Mouse (Mus musculus) cortical plate, adult 2 months (tissue): ENCODE measurements at regions not wholly inside any gene's neighbourhood (a gene's known extent, or its start where the extent isn't known, plus 50 kb on each side); places are given as distances from the start of the nearest gene placed in this dataset.

ENCODE experiments used
- H3K27ac ChIP-seq: fragments of 200-500 bp; 2 replicates; pipeline ENCODE4 v1.5.1; 2012; ENCODE audit warnings: low read length, control low read depth, inconsistent platforms; ENCODE audit not compliant: insufficient read depth
- H3K4me1 ChIP-seq: fragments of 200-500 bp; 2 replicates; pipeline ENCODE4 v1.6.1; 2011; ENCODE audit warnings: low read length; ENCODE audit not compliant: control insufficient read depth, insufficient read depth
- H3K4me3 ChIP-seq: fragments of 200-500 bp; 2 replicates; pipeline ENCODE4 v1.5.1; 2011; ENCODE audit warnings: mild to moderate bottlenecking, low read length, control low read depth; ENCODE audit not compliant: insufficient read depth
- CTCF ChIP-seq: fragments of 200-500 bp; IDR thresholded peaks from 2 replicates; pipeline ENCODE4 v1.5.1; 2011; ENCODE audit warnings: mild to moderate bottlenecking, control low read depth, low read length; ENCODE audit not compliant: insufficient read depth; ENCODE audit errors: extremely low read depth
- POLR2A ChIP-seq: fragments of 200-500 bp; IDR thresholded peaks from 2 replicates; pipeline ENCODE4 v1.6.1; 2011; ENCODE audit warnings: mild to moderate bottlenecking, low read length, control low read depth; ENCODE audit not compliant: insufficient read depth; ENCODE audit errors: extremely low read depth

DNA sequence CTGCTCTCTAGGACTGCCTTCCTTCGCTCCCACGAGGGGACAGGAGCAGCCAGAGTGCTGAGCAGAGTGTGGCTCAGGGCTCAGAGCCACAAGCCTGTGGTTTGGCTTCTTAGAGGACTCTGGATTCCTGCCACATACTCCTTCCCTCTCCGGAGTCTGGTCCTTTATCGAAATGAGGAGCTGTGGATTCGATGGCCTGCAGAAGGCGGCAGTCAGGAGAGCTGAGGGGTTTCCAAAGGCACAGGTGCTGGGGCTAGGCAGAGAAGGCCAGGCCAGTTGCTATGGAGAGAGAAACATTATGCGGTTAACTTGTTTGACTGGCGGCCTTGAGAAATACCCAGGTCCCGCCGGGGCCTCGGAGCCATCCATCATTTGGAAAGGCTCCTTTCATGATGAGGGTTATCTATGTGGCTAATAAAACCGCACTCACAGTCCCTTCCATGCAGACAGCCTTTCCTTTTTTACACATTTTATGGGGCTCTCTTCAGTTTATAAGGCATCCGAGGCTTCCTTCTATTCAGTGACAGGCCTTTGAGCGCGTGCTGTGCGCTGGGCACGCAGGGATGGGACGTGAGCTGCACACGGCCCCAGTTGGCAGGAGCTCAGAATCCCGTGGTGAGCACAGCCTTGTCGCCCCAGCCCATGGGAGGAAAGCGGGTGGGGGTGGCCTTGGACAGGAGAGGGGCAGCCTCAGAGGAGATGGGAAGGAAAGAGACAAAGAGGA, 61.2 kb upstream of the Gjb5 start:
- Histone ChIP-seq H3K27ac (no peak overlapping the region), H3K4me3 (no peak overlapping the region), H3K4me1 (no peaks in the 10 kb centered on the region)
- no peak for TF ChIP-seq POLR2A
- no peak for TF ChIP-seq CTCF

GRCm38 (mm10) chr4:127416906-127417305, 58.9 kb upstream of the Gjb5 start:
- no peak overlapping the region for H3K27ac ChIP-seq
- TF ChIP-seq POLR2A: no peak
- TF ChIP-seq CTCF: no peak
- no peaks in the 10 kb centered on the region for H3K4me1 ChIP-seq
- H3K4me3 ChIP-seq: no peak overlapping the region

- TF ChIP-seq POLR2A (no peak), CTCF (no peak)
- Histone ChIP-seq H3K4me1 (no peaks in the 10 kb centered on the region), H3K4me3 (no peak overlapping the region), H3K27ac (no peak overlapping the region)
These were observed 56.3 kb upstream of the Gjb5 start for GRCm38 (mm10) chr4:127413997-127414964.
